Mouse (Mus musculus) T-cell, adult 2 months (primary cell): ENCODE measurements around the gene Mllt6.
A peak's percentile ranks its signal among the peaks of the same experiment; 100 is the strongest.
"Not testable (repeated sequence)": the region's sequence is repeated elsewhere in the genome, so short reads cannot be mapped to it uniquely, and the experiment has no call there.

Source experiments
- DNase-seq: peaks from one replicate; pipeline ENCODE4 v3.0.0; 2022; ENCODE audit warnings: low spot score

Mllt6 gene

DNA sequence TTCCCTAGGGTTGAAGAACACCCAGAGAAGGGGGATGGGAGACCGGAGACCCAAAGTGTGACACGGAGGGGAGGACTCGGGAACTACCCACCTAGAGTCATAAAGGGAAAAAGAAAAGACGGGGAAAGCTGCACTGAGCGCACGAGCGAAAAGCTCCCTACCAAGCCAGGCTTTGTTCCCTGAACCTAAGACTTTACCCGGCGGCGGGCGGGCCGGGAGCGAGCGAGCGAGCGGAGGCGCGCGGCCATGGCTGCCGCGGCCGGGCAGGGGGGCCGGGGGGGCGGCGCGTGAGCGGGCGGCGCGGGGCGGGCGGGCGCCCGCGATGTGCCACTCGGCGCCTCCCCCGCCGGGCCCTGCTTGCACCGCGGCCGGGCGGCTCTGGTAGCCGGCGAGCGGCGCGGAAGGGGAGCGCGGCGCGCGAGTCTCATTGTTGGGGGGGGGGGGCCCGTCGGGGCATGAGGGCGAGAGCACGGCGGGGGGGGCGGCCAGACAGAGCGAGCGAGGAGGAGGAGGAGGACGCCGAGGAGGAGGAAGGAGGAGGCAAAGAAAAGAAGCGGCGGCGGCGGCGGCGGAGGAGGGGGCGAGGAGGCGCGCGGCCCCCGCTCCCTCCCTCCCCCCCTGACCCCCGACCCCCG is at the start of gene Mllt6:
Mllt6 (plus strand) TSS at position 522 of the 635 bp plus-strand sequence.
- DNase-seq: peak; percentile 78

DNA sequence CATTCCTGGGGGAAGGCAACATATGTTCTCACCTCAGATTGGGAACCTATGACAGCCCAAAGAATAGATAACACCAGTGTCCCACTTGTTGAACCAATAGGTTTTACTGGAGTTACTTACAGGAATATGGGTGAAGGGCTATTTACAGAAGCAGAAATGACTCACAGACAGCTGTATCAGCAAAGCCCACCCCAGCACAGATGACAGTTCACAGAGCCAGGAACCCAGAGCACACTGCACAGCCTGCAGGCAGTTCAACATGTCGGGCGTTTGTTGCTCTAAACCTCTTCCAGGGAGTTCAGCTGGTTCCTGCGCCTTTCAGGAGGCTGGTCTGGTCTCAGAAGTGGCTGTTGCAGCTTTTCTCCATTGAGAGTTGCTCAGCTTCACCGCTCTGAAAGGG is 47.9 kb upstream of the Mllt6 start:
- DNase-seq: no peak

DNA sequence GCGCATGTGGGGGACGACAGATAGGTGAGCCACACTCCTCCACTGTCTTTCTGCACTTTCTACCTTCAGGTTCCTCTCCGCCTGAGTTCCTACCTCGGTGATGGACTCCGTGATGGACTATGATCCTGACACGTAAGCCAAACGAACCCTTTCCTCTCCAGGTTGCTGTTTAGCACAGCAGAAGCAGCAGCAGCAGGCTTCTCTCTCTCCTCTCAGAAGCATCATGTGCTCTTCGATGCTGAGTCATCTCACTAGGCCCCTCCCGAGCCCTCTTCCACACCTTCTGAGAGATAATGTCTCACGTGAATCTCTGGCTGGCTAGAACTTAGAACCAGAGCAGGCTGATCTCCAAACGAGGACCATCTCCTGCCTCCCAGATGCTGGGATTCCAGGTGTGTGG is 44.8 kb upstream of the Mllt6 start:
- no peak for DNase-seq

DNA sequence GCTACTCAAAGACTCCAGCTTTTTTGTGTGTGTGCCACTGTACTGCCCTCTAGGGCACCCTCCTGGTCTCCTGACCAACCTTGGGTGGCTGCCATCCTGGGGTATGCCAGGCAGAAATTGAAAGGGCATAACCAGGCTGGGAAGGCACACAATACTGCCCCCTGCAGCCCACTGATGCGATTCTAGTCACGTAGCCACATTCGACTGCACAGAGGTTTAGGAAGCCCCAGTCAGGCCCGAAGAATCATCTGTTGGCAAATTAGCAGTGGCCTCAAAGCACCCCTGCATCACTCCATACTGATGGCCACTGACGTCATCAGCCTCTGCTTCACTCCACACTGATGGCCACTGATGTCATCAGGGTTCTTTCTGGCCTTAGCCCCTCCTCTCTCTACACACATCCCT is 43.8 kb upstream of the Mllt6 start:
- no peak for DNase-seq

DNA sequence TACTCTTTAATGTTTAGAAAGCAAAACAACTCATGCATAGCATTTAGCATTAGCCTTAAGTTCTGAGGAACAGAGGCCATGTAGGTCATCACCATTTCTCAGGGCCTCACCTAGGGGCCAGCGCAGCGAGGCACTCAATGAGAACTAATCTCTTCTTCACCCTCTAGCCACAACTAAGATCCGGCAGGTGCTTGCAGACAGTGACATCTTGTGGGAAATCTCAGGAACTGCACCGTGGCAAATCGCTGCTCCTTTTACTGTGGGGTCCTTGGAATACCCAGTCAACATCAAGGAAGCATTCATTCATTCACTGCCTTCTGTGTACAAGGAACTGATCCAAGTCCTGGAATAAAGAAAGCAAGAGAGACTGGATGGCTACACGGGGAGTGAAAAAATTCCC is 40.8 kb upstream of the Mllt6 start:
- DNase-seq: peak; percentile 70

DNA sequence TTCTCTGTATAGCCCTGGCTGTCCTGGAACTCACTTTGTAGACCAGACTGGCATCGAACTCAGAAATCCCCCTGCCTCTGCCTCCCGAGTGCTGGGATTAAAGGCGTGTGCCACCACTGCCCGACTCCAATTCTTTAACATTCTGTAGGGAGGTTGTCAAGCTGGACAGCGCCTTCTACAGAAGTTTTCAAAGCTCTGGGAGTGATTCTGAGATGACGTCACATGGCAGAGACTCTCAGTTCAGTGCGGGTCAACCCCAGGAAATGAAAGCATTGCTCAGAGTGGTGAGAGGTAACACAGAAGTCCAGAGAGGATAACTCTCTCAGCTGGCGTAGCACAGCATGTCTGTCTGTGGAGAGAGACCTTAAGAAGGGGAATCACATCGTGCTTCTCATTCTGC is 40.0 kb upstream of the Mllt6 start:
- no peak for DNase-seq

DNA sequence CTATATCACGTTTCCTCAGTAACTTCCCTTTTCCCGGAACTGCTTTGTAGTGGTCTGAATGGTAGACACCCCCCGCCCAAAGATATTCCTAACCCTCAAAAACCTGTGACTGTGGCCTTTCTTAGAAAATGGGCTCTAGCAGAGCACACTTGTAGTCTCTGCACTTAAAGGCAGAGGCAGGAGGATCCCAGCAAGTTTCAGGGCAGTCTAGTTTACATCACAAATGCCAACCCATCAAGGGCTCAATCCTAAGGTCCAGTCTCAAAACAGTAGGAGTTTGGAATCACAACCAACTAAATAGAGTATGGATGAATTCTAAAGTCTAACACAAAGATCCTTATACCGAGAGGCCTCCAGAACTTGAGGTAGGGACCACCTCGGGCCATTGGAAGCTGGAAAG is 37.7 kb upstream of the Mllt6 start:
- no peak for DNase-seq

DNA sequence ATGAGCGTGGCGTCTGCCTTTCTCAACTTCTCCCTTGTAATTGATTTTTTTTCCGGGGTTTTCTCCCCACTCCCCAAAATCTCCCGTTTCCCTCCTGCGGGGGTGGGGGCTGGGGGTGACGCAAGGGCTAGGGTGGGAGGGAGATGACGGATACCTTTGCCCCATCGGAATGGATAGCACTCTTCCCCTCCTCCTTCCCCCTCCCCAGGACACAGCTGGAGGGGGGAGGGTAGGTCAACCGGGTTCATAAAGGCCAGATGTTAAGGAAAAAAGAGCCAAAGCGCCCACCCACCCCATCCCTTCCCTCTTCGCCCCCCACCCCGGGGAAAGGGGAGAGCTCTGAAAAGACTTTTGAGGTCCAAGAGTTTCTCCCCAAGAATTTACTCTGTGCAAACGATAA is 36.8 kb upstream of the Mllt6 start:
- DNase-seq: no peak

DNA sequence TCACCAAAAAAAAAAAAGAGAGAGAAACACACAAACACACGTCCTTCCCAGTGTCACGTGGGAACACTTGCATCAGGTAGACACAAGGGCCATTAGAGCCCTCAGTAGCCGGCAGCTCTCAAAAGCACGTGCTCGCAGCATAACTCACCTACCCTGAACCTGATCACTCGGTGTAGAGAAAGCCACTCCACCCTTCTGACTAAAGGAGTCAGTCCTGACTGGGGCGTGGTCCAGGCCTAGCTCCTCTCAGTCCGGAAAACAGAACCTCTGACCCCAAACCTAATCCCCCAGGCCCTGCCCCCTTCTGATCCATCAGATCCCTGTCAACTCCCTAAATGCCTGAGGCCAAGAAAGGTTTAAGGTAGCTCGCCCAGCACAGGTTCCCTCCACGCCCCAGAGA is 36.4 kb upstream of the Mllt6 start:
- no peak for DNase-seq

DNA sequence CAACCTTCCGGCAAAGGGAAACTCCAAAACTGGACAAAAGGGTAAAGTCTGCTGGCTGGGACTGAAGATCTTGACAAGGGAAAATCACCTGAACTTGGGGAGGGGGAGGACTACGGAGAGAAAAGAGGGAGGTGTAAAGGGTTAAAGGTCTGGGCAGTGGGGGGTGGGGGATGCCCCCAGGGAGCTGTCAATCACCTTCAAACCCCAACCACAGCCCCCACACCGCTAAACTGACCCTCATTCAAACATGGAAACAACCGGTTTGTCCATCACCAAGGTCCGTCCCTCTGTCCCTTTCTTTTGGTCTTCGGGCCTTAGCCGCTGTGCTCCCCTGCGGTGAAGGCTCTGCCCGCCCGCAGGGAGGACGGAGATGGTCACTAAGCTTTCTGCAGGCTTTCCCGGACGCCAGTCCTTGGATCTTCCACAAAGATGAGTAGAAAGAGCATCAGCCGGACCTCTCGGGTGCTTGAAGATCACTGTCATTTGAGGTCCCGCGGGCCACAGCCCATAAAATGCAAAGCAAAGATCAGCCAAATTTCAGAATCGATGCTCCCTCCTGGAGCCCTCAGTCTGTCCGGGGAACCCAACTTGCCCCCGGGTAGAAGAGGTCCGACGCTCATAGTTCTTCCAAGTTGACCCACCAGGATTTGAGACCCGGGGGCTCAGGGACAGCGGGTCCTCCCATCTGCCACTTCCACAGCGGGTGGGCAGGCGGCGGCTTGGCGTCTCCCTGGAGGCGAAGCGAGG is 35.5 kb upstream of the Mllt6 start:
- DNase-seq: no peak

DNA sequence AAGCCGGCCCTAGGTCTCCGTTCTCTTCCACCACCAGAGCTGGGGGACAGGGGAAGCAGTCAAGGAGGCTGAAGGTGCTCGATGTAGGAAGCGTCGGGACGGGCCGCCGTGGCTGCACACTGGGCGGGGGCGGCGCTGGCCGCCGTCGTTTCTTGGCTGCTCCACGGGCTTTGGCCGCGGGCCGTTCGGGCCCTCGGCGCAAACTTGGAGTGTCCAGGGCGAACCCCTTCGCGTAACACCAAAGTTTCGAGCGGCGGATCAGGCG is 35.0 kb upstream of the Mllt6 start:
- no peak for DNase-seq

DNA sequence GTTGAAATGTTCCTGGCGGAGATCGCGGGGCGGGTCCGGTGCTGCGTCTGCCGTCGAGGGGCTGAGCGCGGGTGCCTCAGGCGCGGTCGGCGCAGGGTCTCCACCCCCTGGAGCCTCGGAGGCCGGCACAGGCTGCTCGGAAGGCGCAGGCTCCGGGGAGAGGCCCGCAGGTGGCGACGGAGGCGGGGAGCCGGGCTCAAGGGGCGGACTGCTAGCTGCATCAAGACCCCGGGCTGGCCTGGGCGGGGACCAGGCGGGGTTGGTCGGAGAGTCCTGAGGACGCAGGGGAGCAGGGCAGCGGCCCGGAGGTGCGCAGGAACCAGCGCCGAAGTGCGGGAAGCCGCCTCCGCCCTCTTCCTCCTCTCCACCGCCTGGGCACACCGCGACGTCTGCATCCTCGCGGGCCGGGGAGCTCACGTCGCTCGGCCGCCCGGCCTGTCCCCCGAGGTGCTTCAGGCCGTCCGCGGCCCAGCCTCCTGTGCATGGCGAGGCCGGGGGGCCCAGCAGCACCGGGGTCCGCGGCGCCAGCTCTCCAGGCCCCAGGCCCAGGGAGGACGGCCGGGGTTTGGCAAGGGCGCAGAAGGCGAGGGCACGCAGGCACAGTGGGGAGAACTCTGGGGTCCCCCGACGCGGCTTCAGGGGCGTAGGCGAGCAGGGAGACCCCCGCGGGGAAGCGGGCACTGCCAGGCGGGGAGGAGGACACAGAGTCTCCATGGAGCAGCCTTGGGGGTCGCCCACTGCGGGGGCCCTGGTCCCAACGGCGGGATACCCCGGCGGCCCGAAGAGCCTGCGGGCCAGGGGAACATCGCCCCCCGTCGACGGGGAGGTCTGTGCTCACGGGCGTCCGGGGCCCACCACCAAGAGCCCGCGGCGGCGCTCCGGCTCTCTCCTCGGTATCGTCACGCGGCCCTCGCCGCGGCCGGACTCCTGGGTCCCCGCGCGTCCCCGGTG is 34.4 kb upstream of the Mllt6 start:
- DNase-seq: peak; percentile 23

DNA sequence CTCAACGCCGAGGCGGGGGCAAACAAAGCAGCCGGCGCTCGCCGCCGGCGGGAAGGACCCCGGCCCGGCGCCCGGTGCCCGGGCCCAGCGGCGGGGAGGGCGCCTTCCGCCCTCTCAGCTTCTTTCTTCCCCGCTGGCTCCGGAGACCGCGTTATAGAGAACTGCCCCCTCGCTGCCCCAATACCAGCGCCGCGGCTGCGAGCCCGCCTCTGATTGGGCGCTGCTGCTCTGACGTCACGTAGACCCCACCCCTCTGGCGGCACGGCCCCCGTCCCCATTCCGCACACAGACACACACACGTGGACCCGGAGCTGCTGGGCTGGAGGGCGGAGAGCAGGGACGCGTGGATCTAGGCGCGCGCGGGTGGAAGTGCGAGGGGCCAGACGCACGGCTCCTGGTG is 33.6 kb upstream of the Mllt6 start, which contains the start of gene Epop:
Epop (minus strand) TSS at position 127 of the 400 bp plus-strand sequence.
- DNase-seq: peak; percentile 86

DNA sequence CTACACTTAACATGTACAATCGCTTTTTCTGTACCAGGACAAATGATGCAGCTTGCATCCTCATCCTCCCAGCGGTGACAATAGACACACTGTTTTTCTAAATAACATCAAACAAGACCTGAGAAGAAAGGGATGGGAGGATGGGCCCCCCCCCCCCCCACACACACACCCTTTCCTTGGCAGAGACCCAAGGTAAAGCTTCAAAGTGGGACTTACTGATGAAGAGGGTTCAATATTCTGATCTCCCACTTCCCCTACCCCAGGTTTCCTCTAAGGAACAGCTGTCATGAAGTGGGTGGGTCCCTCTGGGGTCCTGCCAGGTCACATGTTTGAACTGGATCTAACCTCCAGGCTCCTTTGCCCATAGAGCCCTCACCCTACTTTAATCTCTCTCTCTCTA is 32.2 kb upstream of the Mllt6 start:
- no peak for DNase-seq

DNA sequence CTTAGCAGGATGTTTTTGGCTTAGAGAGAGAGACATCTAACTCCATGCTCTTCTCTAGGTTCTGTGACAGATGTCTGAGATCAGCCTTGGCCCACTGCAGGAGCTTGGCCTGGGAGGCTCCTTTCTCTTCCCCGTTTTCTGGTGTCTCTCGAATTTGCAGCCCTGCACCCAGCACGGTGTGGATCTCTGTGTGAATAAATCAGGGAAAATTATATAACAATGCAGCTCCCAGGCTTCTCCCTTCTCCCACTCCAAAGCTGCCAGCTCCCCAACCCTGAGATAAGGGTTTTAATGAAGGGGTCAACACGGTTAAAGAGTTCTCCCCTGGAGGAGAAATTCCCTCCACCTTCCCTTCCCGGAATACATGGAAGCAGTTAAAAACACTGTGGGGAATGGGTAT is 31.7 kb upstream of the Mllt6 start:
- no peak for DNase-seq

DNA sequence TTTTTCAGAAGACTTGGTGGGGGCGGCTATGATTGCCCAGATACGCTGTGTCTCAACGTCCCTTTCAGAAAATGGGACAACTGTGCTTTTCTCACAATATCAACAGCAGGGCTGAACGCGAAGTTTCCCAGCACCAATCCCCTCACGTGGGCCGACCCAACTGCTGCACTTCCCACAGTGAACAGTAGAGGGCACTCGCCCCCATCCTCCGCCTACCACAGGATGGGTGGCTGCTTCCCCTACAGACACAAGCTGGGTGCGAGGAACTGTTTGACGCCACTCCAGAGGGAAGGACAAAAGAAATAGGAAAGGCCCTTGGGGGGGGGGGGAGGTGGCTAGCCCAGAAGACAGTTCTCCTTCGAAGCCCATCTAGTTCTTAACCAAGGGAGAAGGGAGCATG is 31.3 kb upstream of the Mllt6 start:
- peak; percentile 83 for DNase-seq

DNA sequence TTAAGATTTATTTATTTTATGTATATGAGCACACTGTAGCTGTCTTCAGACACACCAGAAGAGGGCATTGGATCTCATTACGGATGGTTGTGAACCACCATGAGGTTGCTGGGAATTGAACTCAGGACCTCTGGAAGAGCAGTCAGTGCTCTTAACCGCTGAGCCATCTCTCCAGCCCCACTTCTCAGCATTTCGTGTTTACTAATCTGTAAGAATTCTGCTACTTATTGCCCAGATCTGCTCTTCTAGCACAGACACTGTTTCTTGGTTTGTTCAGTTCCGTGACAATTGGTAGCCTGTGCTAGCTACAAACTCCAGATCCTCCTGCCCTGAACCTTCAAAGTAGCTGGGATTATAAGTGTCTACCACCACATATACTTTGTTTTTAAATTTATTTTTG is 30.8 kb upstream of the Mllt6 start:
- DNase-seq: not testable (repeated sequence)

DNA sequence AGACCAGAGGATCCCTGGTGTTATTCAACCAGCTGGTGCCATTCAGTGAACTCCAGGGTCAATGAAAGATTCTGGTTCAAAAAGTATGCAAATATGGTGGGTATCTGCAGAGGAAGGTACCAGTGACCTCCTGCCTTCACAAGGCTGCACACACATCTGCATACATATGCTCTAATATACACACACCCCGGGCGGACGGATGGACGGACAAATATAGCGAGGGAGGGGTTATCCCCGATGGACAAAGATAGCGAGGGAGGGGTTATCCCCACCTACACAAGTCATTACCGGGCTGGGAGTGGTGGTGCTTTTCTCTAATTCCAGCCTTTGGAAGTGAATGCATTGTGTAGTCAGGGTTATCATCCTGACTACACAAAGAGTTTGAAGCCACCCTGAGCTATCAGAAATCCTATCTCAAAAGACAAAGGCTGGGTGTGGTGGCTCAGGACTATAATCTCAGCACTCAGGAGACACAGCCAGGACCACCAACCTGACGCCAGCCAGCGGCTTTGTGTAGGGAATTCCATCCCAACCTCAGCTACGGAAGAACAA is 27.7 kb upstream of the Mllt6 start:
- DNase-seq: no peak

DNA sequence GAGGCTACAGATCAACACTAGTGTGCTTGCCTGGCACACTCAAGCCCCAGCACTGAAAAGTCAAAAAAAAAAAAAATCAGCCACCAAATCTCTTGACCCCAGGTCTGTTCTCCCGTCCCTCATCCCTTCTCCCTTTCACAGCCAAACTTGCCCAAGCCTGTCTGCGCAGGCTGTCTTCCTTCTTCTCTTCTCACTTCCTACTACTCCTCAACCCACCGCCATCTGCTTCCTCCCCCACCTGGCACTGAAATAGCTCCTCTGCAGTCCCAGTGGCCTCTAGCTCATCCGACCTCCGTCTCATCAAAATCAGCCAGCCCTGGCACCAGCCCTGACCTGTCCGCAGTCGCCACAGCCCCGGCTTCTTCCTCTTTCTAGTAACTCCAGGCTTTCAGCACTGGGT is 21.5 kb upstream of the Mllt6 start:
- no peak for DNase-seq

DNA sequence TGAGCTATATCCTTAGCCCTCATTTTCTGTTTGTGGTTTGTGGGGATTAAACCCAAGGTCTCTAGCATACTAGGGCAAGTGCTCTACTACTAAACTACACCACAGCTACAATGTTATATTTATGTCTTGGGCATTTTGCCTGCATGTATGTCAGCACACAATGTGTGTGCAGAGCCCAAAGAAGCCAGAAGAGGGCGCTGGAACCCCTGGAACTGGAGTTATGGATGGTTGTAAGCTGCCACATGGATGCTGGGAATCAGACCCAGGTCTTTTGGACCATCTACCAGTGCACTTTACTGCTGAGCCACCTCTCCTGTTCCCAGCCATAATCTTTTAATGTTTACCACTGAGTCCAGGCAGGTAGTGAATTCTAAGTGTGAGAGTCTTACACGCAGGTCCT is 20.5 kb upstream of the Mllt6 start:
- no peak for DNase-seq

DNA sequence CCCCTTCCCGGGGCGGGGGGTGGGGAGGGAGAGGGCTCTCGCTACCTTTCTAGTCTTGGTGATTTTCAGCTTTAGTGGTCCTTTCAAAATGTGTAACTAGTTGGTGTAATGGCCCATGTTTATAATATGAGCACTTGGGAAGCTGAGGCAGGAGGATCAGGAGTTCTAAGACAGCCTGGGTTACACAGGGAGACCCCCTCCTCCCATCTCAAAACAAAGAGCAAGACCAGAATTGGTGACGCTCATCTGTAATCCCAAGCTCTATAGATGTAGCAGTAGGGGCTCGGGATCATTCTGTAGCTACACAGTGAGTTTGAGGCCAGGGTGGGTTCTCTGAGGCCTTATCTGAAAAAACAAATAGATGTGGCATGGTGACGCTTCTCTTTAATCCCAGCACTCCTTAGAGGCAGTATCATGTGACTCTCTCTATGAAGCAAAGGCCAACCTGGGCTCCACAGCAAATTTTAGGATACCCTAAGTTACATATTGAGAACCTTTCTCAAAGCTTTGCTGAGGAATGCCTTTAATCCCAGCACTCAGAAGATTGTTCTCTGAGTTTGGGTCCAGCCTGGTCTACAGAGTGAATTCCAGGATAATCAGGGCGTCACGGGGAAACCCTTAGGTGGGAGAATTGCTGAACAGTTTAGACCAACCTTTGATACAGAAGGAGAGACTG is 19.7 kb upstream of the Mllt6 start:
- no peak for DNase-seq

DNA sequence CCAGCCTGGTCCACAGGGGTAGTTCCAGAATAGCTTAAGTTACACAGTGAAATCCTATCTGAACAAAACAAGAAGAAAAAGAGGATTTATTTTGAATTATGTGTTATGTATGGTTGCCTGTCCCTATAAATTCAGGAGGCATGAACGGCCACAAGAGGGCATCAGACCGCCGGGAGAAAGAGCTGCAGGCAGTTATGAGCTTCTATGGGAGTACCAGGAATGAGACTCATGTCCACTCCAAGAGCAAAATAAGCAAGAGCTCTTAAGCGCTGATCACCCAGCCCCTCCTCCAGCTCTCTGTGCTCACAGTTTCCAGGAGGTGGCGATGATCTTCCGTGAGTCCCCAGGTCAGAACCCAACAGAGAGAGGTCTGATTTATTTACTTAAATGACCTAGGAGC is 18.4 kb upstream of the Mllt6 start:
- peak; percentile 67 for DNase-seq
